Mouse (Mus musculus) T-helper 17 cell (primary cell): ENCODE measurements around the gene Icam5.

Experiments
- in situ Hi-C, 2 experiments: fragments of 300-600 bp; cut with MboI, MseI; formaldehyde crosslinking; loops; 1 replicate in 1 of 2; 2 replicates in 1 of 2; pipeline ENCODE4 v1.15.1; 2025; ENCODE audit warnings: high pct_unique_total_duplicates in 2 of 2

The Icam5 gene

GRCm38 (mm10) chr9:21012368-21012767 lies 19.5 kb upstream of the Icam5 start:
- in situ Hi-C loops: no loop called here

GRCm38 (mm10) chr9:21014691-21015570 lies 16.9 kb upstream of the Icam5 start:
- in situ Hi-C loops: no loop called here

GRCm38 (mm10) chr9:21015571-21016130 lies 16.2 kb upstream of the Icam5 start, which contains the start of gene Icam1:
Gene Icam1 (plus strand): TSS chr9:21015985.
- in situ Hi-C loops: no loop called here

- in situ Hi-C loops: no loop called here
Observed at GRCm38 (mm10) chr9:21016331-21017176, 15.3 kb upstream of the Icam5 start.

GRCm38 (mm10) chr9:21017177-21017575 lies 14.7 kb upstream of the Icam5 start:
- in situ Hi-C loops: no loop called here

- in situ Hi-C loops: no loop called here
Observed at GRCm38 (mm10) chr9:21018600-21018999, 13.3 kb upstream of the Icam5 start.

GRCm38 (mm10) chr9:21021363-21021762 lies 10.5 kb upstream of the Icam5 start:
- in situ Hi-C loops: no loop called here

GRCm38 (mm10) chr9:21022288-21022687 lies 9.6 kb upstream of the Icam5 start:
- in situ Hi-C loops: no loop called here

GRCm38 (mm10) chr9:21022726-21023125 lies 9.1 kb upstream of the Icam5 start:
- in situ Hi-C loops: no loop called here

- in situ Hi-C loops: no loop called here
Observed at GRCm38 (mm10) chr9:21025258-21025810, 6.5 kb upstream of the Icam5 start.

- in situ Hi-C loops: no loop called here
Observed at GRCm38 (mm10) chr9:21026849-21027248, 5.0 kb upstream of the Icam5 start.

- in situ Hi-C loops: no loop called here
Observed at GRCm38 (mm10) chr9:21027774-21028290, 4.0 kb upstream of the Icam5 start.

GRCm38 (mm10) chr9:21028560-21029110 lies 3.2 kb upstream of the Icam5 start:
- in situ Hi-C loops: no loop called here

GRCm38 (mm10) chr9:21029291-21030054 lies 2.4 kb upstream of the Icam5 start, which contains the start of gene Icam4:
Gene Icam4 (plus strand): TSS chr9:21029373.
- in situ Hi-C loops: loop anchor here in 1 of 2 experiments (5.0 kb wide), 1 partner anchor 118 kb away; the partner anchor contains the start of gene Cdc37

GRCm38 (mm10) chr9:21030055-21030600 lies 1.7 kb upstream of the Icam5 start:
- in situ Hi-C loops: loop anchor here in 1 of 2 experiments (5.0 kb wide), 1 partner anchor 117 kb away; the partner anchor contains the start of gene Cdc37

- in situ Hi-C loops: loop anchor here in 1 of 2 experiments (5.0 kb wide), 1 partner anchor 116 kb away; the partner anchor contains the start of gene Cdc37
Observed at GRCm38 (mm10) chr9:21030781-21031250, 1.1 kb upstream of the Icam5 start.

GRCm38 (mm10) chr9:21031251-21031895 lies 500 bp upstream of the Icam5 start:
- in situ Hi-C loops: loop anchor here in 1 of 2 experiments (5.0 kb wide), 1 partner anchor 116 kb away; the partner anchor contains the start of gene Cdc37

- in situ Hi-C loops: loop anchor here in 1 of 2 experiments (5.0 kb wide), 1 partner anchor 115 kb away; the partner anchor contains the start of gene Cdc37
Observed at GRCm38 (mm10) chr9:21032491-21032890, 618 bp downstream of the Icam5 start.

- in situ Hi-C loops: loop anchor here in 1 of 2 experiments (5.0 kb wide), 1 partner anchor 114 kb away; the partner anchor contains the start of gene Cdc37
Observed at GRCm38 (mm10) chr9:21033136-21033535, 1.3 kb downstream of the Icam5 start.
